Mouse (Mus musculus) hindbrain, embryonic 14.5 days (tissue): ENCODE data around the gene Lsm8. TPM values are rescaled to one million over a fixed set of nuclear protein-coding genes. Genes with fewer than 3 reads are reported as not detected.
"Not testable (repeated sequence)": the region's sequence is repeated elsewhere in the genome, so short reads cannot be mapped to it uniquely, and the experiment has no call there.

Experiments used
- ATAC-seq: fragments of 200-750 bp; cut with Nextera tagmentation; 2 replicates; pipeline ENCODE4 v1.8.0; 2017; ENCODE audit warnings: moderate number of reproducible peaks, mild to moderate bottlenecking, moderate TSS enrichment, moderate library complexity; ENCODE audit not compliant: low FRiP score
- DNase-seq: peaks from one replicate; pipeline ENCODE4 v3.0.0-alpha.2; 2015; ENCODE audit warnings: low spot score
- H3K27ac ChIP-seq: fragments of 300-500 bp; sonication (generic); 2 replicates; pipeline ENCODE4 v1.5.1; 2014; ENCODE audit warnings: mild to moderate bottlenecking, moderate library complexity
- H3K27me3 ChIP-seq: fragments of 300-500 bp; sonication (generic); 2 replicates; pipeline ENCODE4 v1.6.1; 2014; ENCODE audit warnings: mild to moderate bottlenecking, low read length, mixed read lengths; ENCODE audit not compliant: control insufficient read depth, insufficient read depth
- H3K36me3 ChIP-seq: fragments of 300-500 bp; sonication (generic); replicated peaks from 2 replicates; pipeline ENCODE4 v1.6.1; 2014; ENCODE audit not compliant: control insufficient read depth, insufficient read depth
- H3K4me1 ChIP-seq: fragments of 300-500 bp; sonication (generic); replicated peaks from 2 replicates; pipeline ENCODE4 v1.6.1; 2014; ENCODE audit warnings: antibody characterized with exemption, low read length, mixed read lengths; ENCODE audit not compliant: control insufficient read depth, insufficient read depth
- H3K4me2 ChIP-seq: fragments of 300-500 bp; sonication (generic); replicated peaks from 2 replicates; pipeline ENCODE4 v1.6.1; 2014; ENCODE audit warnings: mild to moderate bottlenecking, moderate library complexity
- H3K4me3 ChIP-seq: fragments of 300-500 bp; sonication (generic); replicated peaks from 2 replicates; pipeline ENCODE4 v1.5.1; 2014; ENCODE audit warnings: mild to moderate bottlenecking, low read length
- H3K9ac ChIP-seq: fragments of 300-500 bp; sonication (generic); 2 replicates; pipeline ENCODE4 v1.6.1; 2014
- H3K9me3 ChIP-seq: fragments of 300-500 bp; sonication (generic); 2 replicates; pipeline ENCODE4 v1.6.1; 2016; ENCODE audit warnings: low read length; ENCODE audit not compliant: control insufficient read depth
- WGBS: fragments of 180-500 bp; shearing (Covaris S2); extraction: QIAGEN DNeasy Blood & Tissue Kit; methylation state at CpG from one replicate; pipeline ENCODE4 v1.1.7; 2014; 5-methylcytosine and 5-hydroxymethylcytosine counted together
- polyA plus RNA-seq: library from polyadenylated mRNA; unstranded; fragments of >200 nt; fragmentation: Nextera tagmentation; extraction: Ambion mirVana; gene quantifications from 2 replicates; pipeline ENCODE4 v1.2.1, GENCODE M21; 2014

Gene Lsm8
- polyA plus RNA-seq, 1 experiment from 2014 or later, result 95.1 TPM

DNA sequence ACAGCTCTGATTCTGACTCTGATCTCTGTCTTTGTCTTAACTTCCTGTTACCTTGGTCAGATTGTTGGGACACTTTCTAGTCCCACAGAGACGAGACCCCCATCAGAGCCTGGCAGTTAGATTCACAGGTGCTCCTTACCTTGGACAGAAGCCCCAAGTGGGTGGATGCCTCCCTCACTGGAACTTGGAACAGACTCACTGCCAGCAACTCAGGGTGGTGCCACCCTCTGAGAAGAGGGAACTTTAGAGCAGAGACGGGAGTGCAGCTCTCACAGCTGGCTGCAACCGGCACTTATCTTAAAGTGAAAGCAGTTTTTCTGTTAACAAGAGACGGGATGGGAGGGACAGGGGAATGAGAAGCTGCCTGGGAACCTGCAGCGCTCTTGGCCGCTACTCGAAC lies 2.8 kb upstream of the Lsm8 start:
- H3K27ac ChIP-seq, H3K9ac ChIP-seq, ATAC-seq, H3K9me3 ChIP-seq, H3K36me3 ChIP-seq, H3K4me2 ChIP-seq, H3K4me3 ChIP-seq, H3K27me3 ChIP-seq, DNase-seq: not testable (repeated sequence)
- WGBS, result 69% methylated on average over 5 of the region's 7 CpGs
- peaks cover 13% of the 10 kb centered on the region for H3K4me1 ChIP-seq

DNA sequence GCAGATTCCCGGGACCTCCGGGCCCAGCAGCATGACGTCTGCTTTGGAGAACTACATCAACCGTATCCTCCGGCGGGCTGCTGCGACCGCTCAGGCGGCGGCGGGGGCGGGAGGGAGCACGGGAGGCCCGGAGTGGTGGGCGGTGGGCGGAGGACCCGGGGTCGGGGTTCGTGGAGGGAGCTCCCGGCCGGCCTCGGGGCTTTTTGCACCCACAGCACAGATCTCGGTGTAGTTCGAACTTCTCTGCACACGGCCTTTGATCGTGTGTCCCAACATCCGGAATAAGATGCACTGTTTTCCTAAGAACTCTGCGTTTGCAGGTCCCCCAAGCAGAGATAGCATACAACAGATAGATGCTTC lies 303 bp downstream of the Lsm8 start:
- WGBS, result under 1% methylated on average over 28 of the region's 28 CpGs

DNA sequence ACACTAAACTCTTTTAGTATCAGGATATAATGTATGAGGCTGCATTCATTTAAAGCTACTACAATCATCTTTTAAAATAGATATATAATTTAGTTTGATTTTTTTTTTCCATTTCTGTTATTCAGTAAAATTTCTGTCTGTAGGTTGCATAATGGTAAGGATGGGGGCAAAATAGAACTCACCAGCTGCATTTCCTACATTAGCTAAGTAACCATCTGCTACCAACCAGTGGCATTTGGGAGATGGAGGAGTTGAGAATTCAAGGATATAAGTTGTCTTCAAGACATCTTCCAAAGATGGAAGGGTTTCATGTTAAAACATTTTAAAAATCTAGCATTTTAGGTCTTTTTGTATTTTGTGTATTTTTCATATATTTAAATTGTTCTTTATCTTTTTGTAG lies 6.9 kb downstream of the Lsm8 start:
- DNase-seq (no peak), ATAC-seq (no peak)
- Histone ChIP-seq H3K9ac (no peak overlapping the region), H3K4me2 (no peak overlapping the region), H3K9me3 (no peaks in the 10 kb centered on the region), H3K4me3 (no peak overlapping the region), H3K27ac (no peak overlapping the region), H3K36me3 (peaks cover 52% of the 10 kb centered on the region), H3K27me3 (no peaks in the 10 kb centered on the region), H3K4me1 (peaks cover under 1% of the 10 kb centered on the region)

More for the DNA sequence above, 303 bp downstream of the Lsm8 start:
- no peaks in the 10 kb centered on the region for H3K27me3 ChIP-seq
- no peaks in the 10 kb centered on the region for H3K9me3 ChIP-seq
- ATAC-seq, result no peak; the same call in 1 of the 2 replicates
- peak overlapping the region; percentile 76 for H3K4me2 ChIP-seq
- DNase-seq, result no peak
- peak overlapping the region; percentile 95 for H3K27ac ChIP-seq
- H3K36me3 ChIP-seq, result peaks cover 23% of the 10 kb centered on the region
- H3K9ac ChIP-seq, result peak overlapping the region; percentile 97
- H3K4me3 ChIP-seq, result peak overlapping the region; percentile 90
- peaks cover 13% of the 10 kb centered on the region for H3K4me1 ChIP-seq

DNA sequence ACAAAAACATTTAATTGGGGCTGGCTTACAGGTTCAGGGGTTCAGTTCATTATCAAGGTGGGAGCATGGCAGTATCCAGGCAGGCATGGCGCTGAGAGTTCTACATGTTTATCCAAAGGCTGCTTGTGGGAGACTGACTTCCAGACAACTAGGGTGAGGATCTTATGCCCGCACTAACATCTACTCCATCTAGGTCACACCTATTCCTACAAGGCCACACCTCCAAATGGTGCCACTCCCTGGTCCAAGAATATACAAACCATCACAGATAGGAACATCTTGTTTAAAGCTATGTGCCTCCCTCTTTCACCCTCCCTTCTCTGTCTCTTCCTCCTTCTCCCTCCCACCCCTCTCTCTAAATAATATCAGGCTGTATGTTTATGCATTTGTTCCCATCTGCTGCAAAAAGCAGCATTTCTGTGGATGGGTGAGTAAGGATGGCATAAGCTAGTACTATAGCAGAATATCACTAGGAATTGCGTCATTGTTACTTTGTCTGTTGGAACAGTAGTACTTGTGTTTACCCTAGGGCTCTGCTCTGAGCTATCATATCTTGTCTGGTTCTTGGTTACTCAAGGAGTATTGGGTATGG lies 8.2 kb downstream of the Lsm8 start:
- no peak for DNase-seq
- H3K27me3 ChIP-seq, result no peaks in the 10 kb centered on the region
- no peaks in the 10 kb centered on the region for H3K9me3 ChIP-seq
- H3K27ac ChIP-seq, result no peak overlapping the region
- ATAC-seq, result no peak
- no peaks in the 10 kb centered on the region for H3K4me1 ChIP-seq
- 97% methylated on average over 3 of the region's 3 CpGs for WGBS
- H3K9ac ChIP-seq, result no peak overlapping the region
- no peak overlapping the region for H3K4me2 ChIP-seq
- H3K4me3 ChIP-seq, result no peak overlapping the region
- peaks cover 51% of the 10 kb centered on the region for H3K36me3 ChIP-seq

DNA sequence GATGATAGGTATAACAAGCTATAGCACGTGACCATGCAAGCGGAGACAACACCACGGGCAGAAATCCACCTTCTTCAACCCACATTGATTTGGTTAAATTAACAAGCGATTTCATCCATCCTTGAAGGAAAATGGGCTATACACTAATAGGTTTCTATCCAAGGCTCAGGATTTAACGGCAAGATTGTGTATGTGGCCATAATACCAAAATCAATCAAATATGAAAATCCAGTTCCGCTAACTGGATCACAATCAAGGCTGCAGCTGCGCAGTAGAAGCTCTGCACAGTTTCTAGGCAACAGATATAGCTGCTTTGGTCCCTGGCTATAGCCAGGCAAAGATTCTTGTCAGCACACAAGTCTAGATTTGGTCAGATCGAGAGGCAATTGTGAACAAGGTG lies 17.6 kb downstream of the Lsm8 start, which contains the start of gene Ankrd7:
Ankrd7 (plus strand) TSS at position 301 of the 400 bp plus-strand sequence.
- H3K4me2 ChIP-seq, result no peak within 1 kb of the TSS
- H3K36me3 ChIP-seq, result no peaks in the 10 kb centered on the region
- H3K27me3 ChIP-seq, result no peaks in the 10 kb centered on the region
- DNase-seq (no peak), ATAC-seq (no peak)
- no peak within 1 kb of the TSS for H3K27ac ChIP-seq
- no peaks in the 10 kb centered on the region for H3K9me3 ChIP-seq
- no peaks in the 10 kb centered on the region for H3K4me1 ChIP-seq
- WGBS, result 90% methylated on average over 8 of the region's 8 CpGs
- no peak within 1 kb of the TSS for H3K4me3 ChIP-seq
- no peak within 1 kb of the TSS for H3K9ac ChIP-seq

DNA sequence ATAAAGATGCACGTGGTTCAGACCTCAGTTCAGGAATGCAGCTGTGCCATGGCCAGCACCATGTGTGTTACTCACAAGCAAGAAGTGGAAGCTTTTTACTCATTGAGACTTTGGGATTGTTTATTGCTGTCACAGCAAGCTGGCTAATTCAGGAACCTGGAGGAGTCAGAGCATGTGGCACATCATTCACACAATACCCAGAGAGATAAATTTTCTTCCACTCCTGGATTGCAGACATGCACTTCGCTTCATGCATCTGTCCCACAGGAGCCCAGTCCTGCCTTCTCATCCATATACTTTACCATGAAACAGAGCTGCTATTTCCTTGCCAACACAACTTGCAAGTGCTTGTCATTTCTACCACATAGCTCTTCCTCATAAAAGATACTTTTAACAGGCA lies 40.7 kb downstream of the Lsm8 start:
- Histone ChIP-seq H3K36me3 (no peaks in the 10 kb centered on the region), H3K4me3 (no peak overlapping the region), H3K9ac (no peak overlapping the region), H3K4me1 (no peaks in the 10 kb centered on the region), H3K27me3 (no peaks in the 10 kb centered on the region), H3K9me3 (0 out of 2 replicates have a peak, but pooled peaks cover 2% of the 10 kb centered on the region), H3K27ac (no peak overlapping the region), H3K4me2 (no peak overlapping the region)
- ATAC-seq, result no peak
- DNase-seq, result no peak
- WGBS, result 73% methylated on average over 2 of the region's 2 CpGs

DNA sequence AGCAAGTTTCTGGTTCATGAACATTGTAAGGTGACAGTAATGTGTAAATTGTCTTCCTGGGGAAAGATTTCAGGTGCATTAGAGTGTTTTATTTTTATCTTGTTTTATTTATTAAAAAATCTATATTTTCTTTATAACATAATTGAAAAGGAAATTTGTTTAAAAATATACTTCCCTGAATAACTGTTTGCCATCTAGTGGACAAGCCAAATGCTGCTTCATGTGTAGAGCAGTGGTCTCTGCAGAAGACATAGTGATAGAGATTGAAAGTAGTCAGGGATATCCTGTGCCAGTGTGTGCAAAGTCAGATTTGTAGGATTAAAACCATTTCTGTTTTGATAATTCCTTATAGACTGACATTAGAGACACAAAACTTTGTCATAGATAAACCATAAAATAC lies 45.8 kb downstream of the Lsm8 start:
- H3K9ac ChIP-seq, result no peak overlapping the region
- no peak overlapping the region for H3K4me3 ChIP-seq
- H3K27ac ChIP-seq, result no peak overlapping the region
- H3K36me3 ChIP-seq, result no peaks in the 10 kb centered on the region
- 0 out of 2 replicates have a peak, but pooled peaks cover 2% of the 10 kb centered on the region for H3K9me3 ChIP-seq
- H3K27me3 ChIP-seq, result no peaks in the 10 kb centered on the region
- DNase-seq (no peak), ATAC-seq (no peak)
- H3K4me1 ChIP-seq, result no peaks in the 10 kb centered on the region
- H3K4me2 ChIP-seq, result no peak overlapping the region

Other genes starting within 250 kb of the Lsm8 start
- gene Ankrd7, start 17.7 kb downstream of the Lsm8 start, polyA plus RNA-seq, result not detected in 2 replicates